Mouse (Mus musculus): ENCODE data around the gene Gng4.

Gng4 gene

GRCm38 (mm10) chr13:13820234-13821123 lies 36.6 kb downstream of the Gng4 start:
- DNase-seq (ENCODE audit: low read depth), result no peak

- DNase-seq (ENCODE audit: low read depth), result no peak
Observed at GRCm38 (mm10) chr13:13824946-13825345, 41.1 kb downstream of the Gng4 start.

GRCm38 (mm10) chr13:13826533-13826932 lies 42.7 kb downstream of the Gng4 start:
- no peak for DNase-seq (ENCODE audit: low read depth)

- no peak for DNase-seq (ENCODE audit: low read depth)
Observed at GRCm38 (mm10) chr13:13828125-13828524, 44.3 kb downstream of the Gng4 start.

GRCm38 (mm10) chr13:13830469-13831074 lies 46.7 kb downstream of the Gng4 start:
- no peak for DNase-seq (ENCODE audit: low read depth)

- DNase-seq (ENCODE audit: low read depth), result peak; percentile 12
Observed at GRCm38 (mm10) chr13:13835180-13835579, 51.3 kb downstream of the Gng4 start.

- DNase-seq (ENCODE audit: low read depth), result no peak
Observed at GRCm38 (mm10) chr13:13845021-13845420, 61.2 kb downstream of the Gng4 start.

GRCm38 (mm10) chr13:13847075-13847599 lies 63.3 kb downstream of the Gng4 start:
- no peak for DNase-seq (ENCODE audit: low read depth)

- no peak for DNase-seq (ENCODE audit: low read depth)
Observed at GRCm38 (mm10) chr13:13857190-13857589, 73.3 kb downstream of the Gng4 start.

GRCm38 (mm10) chr13:13862346-13862745 lies 78.5 kb downstream of the Gng4 start:
- no peak for DNase-seq (ENCODE audit: low read depth)

GRCm38 (mm10) chr13:13862941-13863340 lies 79.1 kb downstream of the Gng4 start:
- no peak for DNase-seq (ENCODE audit: low read depth)

- DNase-seq (ENCODE audit: low read depth), result no peak
Observed at GRCm38 (mm10) chr13:13866339-13866738, 82.5 kb downstream of the Gng4 start.

- DNase-seq (ENCODE audit: low read depth), result no peak
Observed at GRCm38 (mm10) chr13:13867078-13867759, 83.4 kb downstream of the Gng4 start.

- DNase-seq (ENCODE audit: low read depth), result no peak
Observed at GRCm38 (mm10) chr13:13867922-13868321, 84.1 kb downstream of the Gng4 start.
